Mouse (Mus musculus) layer of hippocampus, postnatal 36 days (tissue): ENCODE measurements around the gene Tmem223. TPM values are rescaled to one million over a fixed set of nuclear protein-coding genes. Genes with fewer than 3 reads are reported as not detected.
A peak's percentile ranks its signal among the peaks of the same experiment; 100 is the strongest.
"Not testable (repeated sequence)": the region's sequence is repeated elsewhere in the genome, so short reads cannot be mapped to it uniquely, and the experiment has no call there.

Experiments used
- DNase-seq, 2 experiments: peaks; one replicate each; pipeline ENCODE4 v3.0.0; 2022
- total RNA-seq, 2 experiments: library from RNA; stranded (reverse); gene quantifications; 2 replicates each; pipeline ENCODE4 v1.2.3; 2021

The Tmem223 gene
- total RNA-seq, result 10 to 100 TPM; 79.7 to 86.2 TPM

- DNase-seq, result peak; percentile 82 to 84
Observed at GRCm38 (mm10) chr19:8770567-8771270, at the start of gene Tmem223. Gene Tmem223 (plus strand): TSS chr19:8770996.

- DNase-seq, result no peak
Observed at GRCm38 (mm10) chr19:8721378-8721777, 49.4 kb upstream of the Tmem223 start.

GRCm38 (mm10) chr19:8722021-8722420 is 48.8 kb upstream of the Tmem223 start:
- DNase-seq, result no peak

- no peak for DNase-seq
Observed at GRCm38 (mm10) chr19:8722559-8722906, 48.3 kb upstream of the Tmem223 start.

- DNase-seq, result peak; percentile 97
Observed at GRCm38 (mm10) chr19:8722907-8723573, 47.8 kb upstream of the Tmem223 start, which contains the start of gene Slc3a2. Gene Slc3a2 (minus strand): TSS chr19:8723369.

- DNase-seq, result no peak
Observed at GRCm38 (mm10) chr19:8723574-8724346, 47.0 kb upstream of the Tmem223 start.

GRCm38 (mm10) chr19:8724392-8724791 is 46.4 kb upstream of the Tmem223 start:
- no peak for DNase-seq

GRCm38 (mm10) chr19:8725081-8725613 is 45.6 kb upstream of the Tmem223 start:
- DNase-seq, result no peak

- no peak for DNase-seq
Observed at GRCm38 (mm10) chr19:8726609-8727390, 44.0 kb upstream of the Tmem223 start.

- no peak for DNase-seq
Observed at GRCm38 (mm10) chr19:8727495-8728114, 43.2 kb upstream of the Tmem223 start.

- not testable (repeated sequence) for DNase-seq
Observed at GRCm38 (mm10) chr19:8728335-8729099, 42.3 kb upstream of the Tmem223 start.

- no peak for DNase-seq
Observed at GRCm38 (mm10) chr19:8734334-8734733, 36.5 kb upstream of the Tmem223 start.

- DNase-seq, result peak; percentile 90 to 92
Observed at GRCm38 (mm10) chr19:8735389-8736159, 35.2 kb upstream of the Tmem223 start, which contains the start of gene Wdr74. Gene Wdr74 (plus strand): TSS chr19:8735827.

- DNase-seq, result no peak
Observed at GRCm38 (mm10) chr19:8736160-8736467, 34.7 kb upstream of the Tmem223 start.

- DNase-seq, result no peak
Observed at GRCm38 (mm10) chr19:8738911-8739310, 31.9 kb upstream of the Tmem223 start.

GRCm38 (mm10) chr19:8739646-8740045 is 31.1 kb upstream of the Tmem223 start:
- no peak for DNase-seq

GRCm38 (mm10) chr19:8740603-8741002 is 30.2 kb upstream of the Tmem223 start, which contains the start of gene 1700092M07Rik:
Gene 1700092M07Rik (plus strand): TSS chr19:8740718.
- no peak for DNase-seq

GRCm38 (mm10) chr19:8741243-8741869 is 29.4 kb upstream of the Tmem223 start, which contains the start of gene Stx5a:
Gene Stx5a (plus strand): TSS chr19:8741413.
- peak; percentile 95 for DNase-seq

GRCm38 (mm10) chr19:8742176-8742575 is 28.6 kb upstream of the Tmem223 start:
- DNase-seq, result no peak
